Mouse (Mus musculus): ENCODE results near the gene Pank1. TPM values are rescaled to one million over a fixed set of nuclear protein-coding genes. Genes with fewer than 3 reads are reported as not detected.

The Pank1 gene
- polyA plus RNA-seq, 1 experiment = 0.75 TPM

DNA sequence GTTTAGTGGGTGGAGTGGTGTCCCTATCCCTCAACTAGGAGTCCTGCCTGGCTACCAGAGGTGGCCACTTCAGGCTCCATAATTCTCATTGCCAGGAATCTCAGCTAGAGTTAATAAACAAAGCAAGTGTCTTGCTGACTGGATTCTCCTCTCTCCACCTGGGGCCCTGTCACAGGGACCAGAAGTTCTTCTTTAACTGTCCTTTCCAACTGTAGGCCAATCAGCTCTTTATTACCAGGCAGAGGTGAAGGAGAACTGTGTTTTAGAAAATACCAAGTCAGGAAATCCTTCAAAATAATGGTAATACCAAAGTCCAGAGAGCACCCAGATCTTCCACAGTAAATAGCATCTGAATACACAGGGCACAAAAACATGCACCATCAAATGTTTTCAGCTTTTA is 33.1 kb upstream of the Pank1 start:
- H3K27ac ChIP-seq (ENCODE audit: insufficient read depth, low read length) = no peak overlapping the region
- no peak for DNase-seq (ENCODE audit: low read depth in 1 of 2, low spot score in 2 of 2)
- no peaks in the 10 kb centered on the region for H3K36me3 ChIP-seq (ENCODE audit: control insufficient read depth, insufficient read depth, low read length)
- TF ChIP-seq CTCF (IDR thresholded peaks at IDR 0.05; ENCODE audit: extremely low read depth, insufficient read depth, insufficient read length, insufficient replicate concordance) (no peak), POLR2A (IDR thresholded peaks at IDR 0.05; ENCODE audit: low read depth, low read length) (no peak)
- H3K4me1 ChIP-seq (ENCODE audit: control insufficient read depth, insufficient read depth, insufficient read length) = no peaks in the 10 kb centered on the region; the same call in 1 of the 2 replicates
- H3K27me3 ChIP-seq (ENCODE audit: control insufficient read depth, insufficient read depth, low read length) = no peaks in the 10 kb centered on the region
- no peak overlapping the region for H3K4me3 ChIP-seq (ENCODE audit: extremely low read depth, insufficient read depth, insufficient read length)

DNA sequence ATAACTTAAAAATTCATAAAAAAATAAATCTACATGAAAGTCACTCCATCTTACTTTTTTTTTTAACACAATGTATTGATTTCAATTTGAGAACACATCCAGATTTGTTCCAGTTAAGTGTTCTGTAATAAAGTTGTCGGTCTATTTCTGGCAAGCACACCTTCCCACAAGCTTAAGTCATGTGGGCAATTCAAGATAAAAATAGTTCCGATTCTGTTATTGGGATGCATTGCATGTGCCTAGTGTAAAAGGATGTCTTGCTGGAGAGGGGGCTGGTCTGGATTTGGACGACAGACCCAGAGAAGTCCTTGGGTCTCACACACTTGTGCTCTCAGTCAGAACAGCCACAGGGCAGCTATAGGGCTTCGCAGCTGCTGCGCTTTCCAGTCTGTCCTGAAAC is 27.5 kb upstream of the Pank1 start:
- Histone ChIP-seq H3K27ac (ENCODE audit: insufficient read depth, low read length) (no peak overlapping the region), H3K27me3 (ENCODE audit: control insufficient read depth, insufficient read depth, low read length) (no peaks in the 10 kb centered on the region), H3K36me3 (ENCODE audit: control insufficient read depth, insufficient read depth, low read length) (no peaks in the 10 kb centered on the region), H3K4me1 (ENCODE audit: control insufficient read depth, insufficient read depth, insufficient read length) (peaks cover 10% of the 10 kb centered on the region; the same call in 1 of the 2 replicates), H3K4me3 (ENCODE audit: extremely low read depth, insufficient read depth, insufficient read length) (no peak overlapping the region)
- no peak for TF ChIP-seq POLR2A (IDR thresholded peaks at IDR 0.05; ENCODE audit: low read depth, low read length)
- TF ChIP-seq CTCF (IDR thresholded peaks at IDR 0.05; ENCODE audit: extremely low read depth, insufficient read depth, insufficient read length, insufficient replicate concordance) = no peak
- 56% methylated on average over 5 of the region's 5 CpGs for WGBS
- no peak for DNase-seq (ENCODE audit: low read depth in 1 of 2, low spot score in 2 of 2)

DNA sequence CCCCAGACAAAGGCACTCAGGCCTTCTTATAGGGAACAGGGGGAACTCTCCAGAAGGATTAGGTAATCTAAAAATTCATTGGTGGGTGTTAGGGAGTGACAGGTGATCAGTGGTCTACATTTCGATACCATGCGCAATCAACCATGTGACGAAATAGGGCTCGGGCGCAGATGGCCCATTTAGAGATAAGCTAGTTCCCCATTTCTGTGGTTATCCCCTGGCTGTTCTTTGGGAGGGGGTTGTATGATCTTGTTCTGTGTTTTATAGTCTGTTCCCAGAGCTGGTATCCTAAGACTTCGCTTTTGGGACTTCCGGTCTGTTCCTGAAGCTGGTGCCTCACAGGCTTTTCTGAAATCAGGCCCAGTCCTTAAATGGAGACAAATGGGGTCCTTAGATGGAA is 26.2 kb upstream of the Pank1 start:
- peaks cover 10% of the 10 kb centered on the region; the same call in 1 of the 2 replicates for H3K4me1 ChIP-seq (ENCODE audit: control insufficient read depth, insufficient read depth, insufficient read length)
- 32% methylated on average over 7 of the region's 7 CpGs for WGBS
- no peaks in the 10 kb centered on the region for H3K36me3 ChIP-seq (ENCODE audit: control insufficient read depth, insufficient read depth, low read length)
- no peak for TF ChIP-seq CTCF (IDR thresholded peaks at IDR 0.05; ENCODE audit: extremely low read depth, insufficient read depth, insufficient read length, insufficient replicate concordance)
- no peak for TF ChIP-seq POLR2A (IDR thresholded peaks at IDR 0.05; ENCODE audit: low read depth, low read length)
- H3K4me3 ChIP-seq (ENCODE audit: extremely low read depth, insufficient read depth, insufficient read length) = no peak overlapping the region
- H3K27ac ChIP-seq (ENCODE audit: insufficient read depth, low read length) = no peak overlapping the region
- peak in 1 of 2 experiments; percentile 19 for DNase-seq (ENCODE audit: low read depth in 1 of 2, low spot score in 2 of 2)
- H3K27me3 ChIP-seq (ENCODE audit: control insufficient read depth, insufficient read depth, low read length) = no peaks in the 10 kb centered on the region

DNA sequence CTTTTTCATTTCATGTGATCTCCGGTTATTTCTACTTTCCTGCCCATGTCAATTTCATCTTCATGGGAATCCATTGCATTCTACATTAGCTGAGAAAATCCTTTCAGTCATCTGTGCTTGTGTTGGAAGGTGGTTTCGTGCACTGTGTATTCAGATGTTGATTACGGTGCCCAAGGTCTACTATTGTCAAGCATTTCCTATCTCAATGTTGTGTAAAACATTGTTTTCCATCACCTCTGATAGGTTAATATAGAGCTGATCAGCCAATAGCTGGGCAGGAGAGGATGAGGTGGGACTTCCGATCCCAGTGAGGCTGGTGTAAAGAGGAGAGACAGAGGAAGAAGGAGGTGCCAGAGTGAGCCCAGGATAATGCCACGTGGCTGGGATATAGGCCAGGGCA is 24.8 kb upstream of the Pank1 start:
- TF ChIP-seq CTCF (IDR thresholded peaks at IDR 0.05; ENCODE audit: extremely low read depth, insufficient read depth, insufficient read length, insufficient replicate concordance) (no peak), POLR2A (IDR thresholded peaks at IDR 0.05; ENCODE audit: low read depth, low read length) (no peak)
- 87% methylated on average over 5 of the region's 5 CpGs for WGBS

DNA sequence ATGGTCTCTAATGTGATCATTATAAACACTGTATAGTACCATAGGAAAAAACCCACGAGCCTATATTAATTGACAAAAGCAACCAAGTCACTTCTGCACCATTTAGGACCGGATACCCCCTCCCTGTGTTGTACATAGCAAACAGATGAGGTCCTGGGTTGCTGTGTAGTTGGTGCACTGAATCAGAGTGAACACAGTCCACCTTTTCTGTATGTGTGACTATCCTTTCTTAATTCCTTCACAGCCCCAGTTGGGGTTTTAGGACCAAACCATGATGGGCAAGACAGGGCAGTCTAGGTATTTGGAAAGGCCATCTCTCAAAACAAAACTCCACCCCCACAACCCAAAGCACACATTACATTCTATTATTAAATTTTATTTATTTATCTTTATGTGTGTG is 22.5 kb upstream of the Pank1 start:
- H3K27ac ChIP-seq (ENCODE audit: insufficient read depth, low read length) = no peak overlapping the region
- H3K27me3 ChIP-seq (ENCODE audit: control insufficient read depth, insufficient read depth, low read length) = no peaks in the 10 kb centered on the region
- no peak for TF ChIP-seq POLR2A (IDR thresholded peaks at IDR 0.05; ENCODE audit: low read depth, low read length)
- no peak for TF ChIP-seq CTCF (IDR thresholded peaks at IDR 0.05; ENCODE audit: extremely low read depth, insufficient read depth, insufficient read length, insufficient replicate concordance)
- no peaks in the 10 kb centered on the region for H3K36me3 ChIP-seq (ENCODE audit: control insufficient read depth, insufficient read depth, low read length)
- H3K4me3 ChIP-seq (ENCODE audit: extremely low read depth, insufficient read depth, insufficient read length) = no peak overlapping the region
- H3K4me1 ChIP-seq (ENCODE audit: control insufficient read depth, insufficient read depth, insufficient read length) = peaks cover 10% of the 10 kb centered on the region; the same call in 1 of the 2 replicates
- 89% methylated on average over 2 of the region's 2 CpGs for WGBS
- no peak for DNase-seq (ENCODE audit: low read depth in 1 of 2, low spot score in 2 of 2)

More for the DNA sequence above, 24.8 kb upstream of the Pank1 start:
- Histone ChIP-seq H3K27ac (ENCODE audit: insufficient read depth, low read length) (no peak overlapping the region), H3K4me1 (ENCODE audit: control insufficient read depth, insufficient read depth, insufficient read length) (peaks cover 10% of the 10 kb centered on the region; the same call in 1 of the 2 replicates), H3K4me3 (ENCODE audit: extremely low read depth, insufficient read depth, insufficient read length) (no peak overlapping the region), H3K27me3 (ENCODE audit: control insufficient read depth, insufficient read depth, low read length) (no peaks in the 10 kb centered on the region), H3K36me3 (ENCODE audit: control insufficient read depth, insufficient read depth, low read length) (no peaks in the 10 kb centered on the region)
- DNase-seq (ENCODE audit: low read depth in 1 of 2, low spot score in 2 of 2) = no peak

DNA sequence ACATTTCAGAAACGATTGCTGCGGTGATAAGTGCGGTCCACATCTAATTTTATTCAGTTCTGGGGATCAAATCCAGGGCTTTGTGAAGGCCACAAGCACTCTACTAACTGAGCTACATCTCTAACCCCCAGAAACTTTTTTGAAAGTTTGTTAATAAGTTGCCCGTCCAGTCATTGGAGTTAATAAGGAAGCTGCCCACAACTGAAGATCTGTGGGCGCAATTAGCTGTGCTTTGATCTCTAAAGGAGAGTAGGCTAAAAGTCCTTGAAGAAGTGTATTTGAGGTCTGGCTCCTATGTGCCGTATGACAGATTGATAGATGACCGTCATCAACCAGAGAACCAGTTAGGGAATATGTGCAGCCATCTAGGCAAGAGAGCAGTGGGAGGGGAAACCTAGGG is 22.0 kb upstream of the Pank1 start:
- no peak for DNase-seq (ENCODE audit: low read depth in 1 of 2, low spot score in 2 of 2)
- no peak overlapping the region for H3K4me3 ChIP-seq (ENCODE audit: extremely low read depth, insufficient read depth, insufficient read length)
- no peak overlapping the region for H3K27ac ChIP-seq (ENCODE audit: insufficient read depth, low read length)
- no peaks in the 10 kb centered on the region for H3K27me3 ChIP-seq (ENCODE audit: control insufficient read depth, insufficient read depth, low read length)
- H3K36me3 ChIP-seq (ENCODE audit: control insufficient read depth, insufficient read depth, low read length) = no peaks in the 10 kb centered on the region
- no peak for TF ChIP-seq POLR2A (IDR thresholded peaks at IDR 0.05; ENCODE audit: low read depth, low read length)
- no peak for TF ChIP-seq CTCF (IDR thresholded peaks at IDR 0.05; ENCODE audit: extremely low read depth, insufficient read depth, insufficient read length, insufficient replicate concordance)
- H3K4me1 ChIP-seq (ENCODE audit: control insufficient read depth, insufficient read depth, insufficient read length) = peaks cover 10% of the 10 kb centered on the region; the same call in 1 of the 2 replicates
- WGBS = 90% methylated on average over 7 of the region's 7 CpGs

DNA sequence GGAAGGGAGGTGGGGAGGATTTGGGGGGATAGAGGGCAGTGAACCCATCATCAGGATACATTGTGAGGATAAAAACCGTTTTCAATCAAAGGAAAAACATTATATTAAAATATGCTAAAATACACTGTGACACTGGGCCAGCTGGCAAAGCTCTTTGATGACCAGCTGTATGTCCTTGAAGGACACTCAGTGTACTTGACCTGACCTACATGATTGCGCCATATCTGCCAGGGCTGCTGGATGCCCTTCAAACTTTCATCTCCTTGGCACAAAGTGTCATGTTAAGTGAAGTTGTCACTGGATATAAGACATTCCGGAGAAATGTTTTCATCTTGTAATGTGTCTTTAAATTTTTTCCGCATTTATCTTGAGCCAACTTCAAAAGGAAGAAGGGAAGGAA is 19.7 kb upstream of the Pank1 start:
- Histone ChIP-seq H3K4me1 (ENCODE audit: control insufficient read depth, insufficient read depth, insufficient read length) (no peaks in the 10 kb centered on the region), H3K4me3 (ENCODE audit: extremely low read depth, insufficient read depth, insufficient read length) (no peak overlapping the region), H3K36me3 (ENCODE audit: control insufficient read depth, insufficient read depth, low read length) (no peaks in the 10 kb centered on the region), H3K27ac (ENCODE audit: insufficient read depth, low read length) (no peak overlapping the region), H3K27me3 (ENCODE audit: control insufficient read depth, insufficient read depth, low read length) (no peaks in the 10 kb centered on the region)
- 86% methylated on average over 4 of the region's 4 CpGs for WGBS
- TF ChIP-seq POLR2A (IDR thresholded peaks at IDR 0.05; ENCODE audit: low read depth, low read length) (no peak), CTCF (IDR thresholded peaks at IDR 0.05; ENCODE audit: extremely low read depth, insufficient read depth, insufficient read length, insufficient replicate concordance) (no peak)
- DNase-seq (ENCODE audit: low read depth in 1 of 2, low spot score in 2 of 2) = no peak
